Mouse (Mus musculus) induced T-regulatory cell, adult 2 months (primary cell): ENCODE results near the gene Spata21.

Experiments
- DNase-seq: peaks from one replicate; pipeline ENCODE4 v3.0.0-alpha.2; 2012; ENCODE audit warnings: low read depth

Spata21 gene

GRCm38 (mm10) chr4:141157485-141157884 is 69.4 kb downstream of the Spata21 start:
- DNase-seq = no peak

DNA sequence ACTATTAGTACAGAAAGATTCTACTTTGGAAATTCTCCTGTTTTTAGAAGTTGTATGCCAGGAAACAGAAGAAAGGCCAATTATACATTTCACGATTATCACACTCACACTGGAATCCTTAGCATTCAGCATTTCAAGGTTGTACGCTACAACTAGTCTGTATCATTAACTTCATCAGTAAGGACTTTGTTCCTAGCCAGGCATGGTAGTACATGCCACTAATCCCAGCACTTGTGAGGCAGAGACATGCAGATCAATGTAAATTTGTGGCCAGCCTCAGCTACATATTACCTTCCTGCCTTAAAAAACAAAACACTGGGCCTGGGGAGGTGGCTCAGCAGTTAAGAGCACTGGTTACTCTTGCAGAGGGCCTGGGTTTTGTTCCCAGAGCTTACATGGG is 70.5 kb downstream of the Spata21 start:
- no peak for DNase-seq

DNA sequence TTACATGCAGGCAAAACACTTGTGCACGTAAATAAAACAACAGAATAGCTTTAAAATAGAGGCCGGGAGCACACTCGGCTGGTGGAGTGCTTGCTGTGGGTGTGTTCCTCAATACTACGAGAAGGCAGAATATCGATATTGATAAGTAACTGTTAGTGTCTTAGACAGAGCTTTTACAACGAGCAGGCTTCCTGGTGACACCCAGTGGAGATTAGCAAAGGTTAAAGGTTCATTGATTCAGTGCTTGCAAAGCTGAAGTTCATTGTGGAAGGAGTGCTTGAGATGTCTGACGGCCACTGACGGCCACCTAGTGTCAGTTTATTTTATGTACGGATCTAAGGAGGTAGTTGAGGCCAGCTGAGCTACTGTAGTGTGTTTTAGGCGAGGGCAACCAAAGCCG is 71.0 kb downstream of the Spata21 start:
- no peak for DNase-seq

GRCm38 (mm10) chr4:141159666-141160065 is 71.5 kb downstream of the Spata21 start:
- DNase-seq = no peak

DNA sequence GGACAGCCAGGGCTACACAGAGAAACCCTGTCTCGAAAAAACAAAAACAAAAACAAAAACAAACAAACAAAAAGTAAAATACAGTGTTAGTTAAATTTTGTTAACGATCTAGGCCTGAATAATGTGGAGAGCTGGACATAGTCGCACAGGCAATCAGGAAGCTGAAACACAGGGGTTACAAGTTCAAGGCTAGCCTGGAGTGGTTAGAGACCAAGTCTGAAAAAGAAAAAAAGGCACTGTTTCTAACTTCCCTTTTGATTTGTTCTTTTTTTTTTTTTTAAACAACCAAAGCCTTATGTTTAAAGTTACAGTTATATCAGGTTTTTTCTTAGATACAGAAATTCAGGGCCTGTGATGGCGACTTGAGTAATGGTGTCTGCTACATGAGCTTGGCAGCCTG is 72.1 kb downstream of the Spata21 start:
- DNase-seq = no peak

DNA sequence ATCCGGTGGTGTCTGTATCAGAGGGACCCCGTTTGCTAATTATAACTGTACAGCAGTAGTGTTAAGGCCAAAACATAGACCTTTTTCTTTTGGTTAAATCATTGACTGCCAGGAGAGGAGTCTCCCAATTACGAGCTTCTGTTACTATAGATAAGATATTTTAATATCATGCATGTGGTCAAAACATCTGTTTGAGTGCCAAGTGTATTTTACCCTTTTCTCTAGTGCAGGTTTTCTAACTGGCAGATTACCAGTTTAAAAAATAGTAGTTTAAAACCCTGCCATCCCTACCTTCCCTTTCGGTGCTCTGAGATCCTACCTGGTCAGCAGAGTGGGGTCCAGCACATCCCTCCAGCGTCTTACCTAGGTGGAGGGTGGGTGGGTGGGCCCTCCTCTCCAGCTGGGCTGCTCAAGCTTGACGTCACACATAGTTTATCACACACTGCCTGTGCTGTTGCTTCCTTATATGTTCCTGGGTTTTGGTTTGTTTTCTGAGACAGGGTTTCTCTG is 73.6 kb downstream of the Spata21 start:
- no peak for DNase-seq
